17 mouse cellular contexts compared by ENCODE assay signal in genomic region chr3:50879595-50879994, GRCm38 (mm10).
"Had no signal": no experiment of that assay in that cellular context is flagged by ENCODE, and none has a peak within 500 bp of the region (broad histone marks: within the 10 kb centered on the region; RNA-seq: fewer than 3 reads in every experiment).

No protein-coding gene starts in this region.

- H3K9ac ChIP-seq: limb, embryonic 12.5 days; lung, embryonic 14.5 days; midbrain, embryonic 13.5 days; neural tube, embryonic 15.5 days had no signal

- H3K36me3 ChIP-seq: limb, embryonic 12.5 days; midbrain, embryonic 13.5 days; neural tube, embryonic 15.5 days had no signal

- H3K27me3 ChIP-seq: limb, embryonic 12.5 days; megakaryocyte, embryonic 14.5 days; midbrain, embryonic 13.5 days; neural tube, embryonic 15.5 days had no signal

- ATAC-seq: intestine, embryonic 16.5 days; midbrain, embryonic 13.5 days had no signal

- H3K27ac ChIP-seq: left cerebral cortex, adult 2 months; limb, embryonic 12.5 days; midbrain, embryonic 13.5 days; neural tube, embryonic 15.5 days; stomach, postnatal 0 days had no signal

- H3K9me3 ChIP-seq: limb, embryonic 12.5 days; midbrain, embryonic 13.5 days; neural tube, embryonic 15.5 days had no signal

- DNase-seq: kidney, adult 8-10 months; kidney, postnatal 25 days; lung, embryonic 14.5 days; lung, postnatal 10 days; lung, postnatal 4 days; right cerebral cortex, adult 18-20 months; right cerebral cortex, postnatal 25 days; thymus, adult 2 months; thymus, postnatal 25 days had no signal

- H3K4me2 ChIP-seq: limb, embryonic 12.5 days; lung, embryonic 14.5 days; midbrain, embryonic 13.5 days; neural tube, embryonic 15.5 days had no signal

- H3K4me1 ChIP-seq: limb, embryonic 12.5 days; megakaryocyte, embryonic 14.5 days had no signal

- H3K4me3 ChIP-seq: left cerebral cortex, adult 2 months; limb, embryonic 12.5 days; megakaryocyte, embryonic 14.5 days; midbrain, embryonic 13.5 days; myocyte; neural tube, embryonic 15.5 days had no signal
